ENCODE assay signal across 18 mouse cellular contexts in genomic region chr11:20158879-20159278, GRCm38 (mm10). TPM values are rescaled to one million over a fixed set of nuclear protein-coding genes. Genes with fewer than 3 reads are reported as not detected.
DNase-seq lines count a peak whose midpoint lies in the region; ATAC-seq lines count a peak whose summit lies in the region.
"Had no signal": no experiment of that assay in that cellular context is flagged by ENCODE, and none has a peak within 500 bp of the region (broad histone marks: within the 10 kb centered on the region; RNA-seq: fewer than 3 reads in every experiment).

No protein-coding gene starts in this region.

- no peaks in the 10 kb centered on the region for H3K36me3 ChIP-seq in heart, embryonic 10.5 days
- no peaks in the 10 kb centered on the region for H3K36me3 ChIP-seq in hindbrain, embryonic 10.5 days
- H3K36me3 ChIP-seq: embryonic facial prominence, embryonic 13.5 days; forebrain, embryonic 12.5 days; G1E; heart, embryonic 15.5 days had no signal

- no peaks in the 10 kb centered on the region for H3K9me3 ChIP-seq in heart, embryonic 10.5 days
- no peaks in the 10 kb centered on the region for H3K9me3 ChIP-seq in hindbrain, embryonic 10.5 days
- H3K9me3 ChIP-seq: embryonic facial prominence, embryonic 13.5 days; forebrain, embryonic 12.5 days; G1E; heart, embryonic 15.5 days had no signal

- no peaks in the 10 kb centered on the region for H3K4me1 ChIP-seq in heart, embryonic 10.5 days
- H3K4me1 ChIP-seq in hindbrain, embryonic 10.5 days (replicated peaks): no peaks in the 10 kb centered on the region
- H3K4me1 ChIP-seq: embryonic facial prominence, embryonic 13.5 days; forebrain, embryonic 12.5 days; heart, embryonic 15.5 days had no signal

- peak; percentile 66 for ATAC-seq in common myeloid progenitor, adult 5-6 weeks (replicated peaks; ENCODE audit: low read depth, poor library complexity, severe bottlenecking)
- ATAC-seq in megakaryocyte progenitor cell, adult 5-6 weeks (replicated peaks; ENCODE audit: poor library complexity): peak; percentile 96
- ATAC-seq in activated CD4-positive, CD25-positive, alpha-beta regulatory T cell, adult 4 months: no peak
- ATAC-seq: forebrain, embryonic 16.5 days; intestine, postnatal 0 days had no signal

- intact Hi-C loops in heart, postnatal 14 days (cut with DNase I): no loop called here

- no peaks in the 10 kb centered on the region for H3K27me3 ChIP-seq in heart, embryonic 10.5 days (ENCODE audit: insufficient read depth, poor library complexity, severe bottlenecking)
- no peaks in the 10 kb centered on the region for H3K27me3 ChIP-seq in hindbrain, embryonic 10.5 days (ENCODE audit: insufficient read depth, poor library complexity, severe bottlenecking)
- H3K27me3 ChIP-seq: embryonic facial prominence, embryonic 13.5 days; forebrain, embryonic 12.5 days; heart, embryonic 15.5 days had no signal

- H3K27ac ChIP-seq in heart, embryonic 10.5 days: no peak overlapping the region
- no peak overlapping the region for H3K27ac ChIP-seq in hindbrain, embryonic 10.5 days
- H3K27ac ChIP-seq: embryonic facial prominence, embryonic 13.5 days; forebrain, embryonic 12.5 days; heart, embryonic 15.5 days; hindbrain, embryonic 14.5 days had no signal

- no peak overlapping the region for H3K4me3 ChIP-seq in heart, embryonic 10.5 days
- H3K4me3 ChIP-seq in hindbrain, embryonic 10.5 days: no peak overlapping the region
- H3K4me3 ChIP-seq: embryonic facial prominence, embryonic 13.5 days; forebrain, embryonic 12.5 days; heart, embryonic 15.5 days had no signal

- DNase-seq in heart, postnatal 14 days: peak; percentile 3 to 13
- no peak for DNase-seq in heart, embryonic 10.5 days (ENCODE audit: low spot score)
- no peak for DNase-seq in hindbrain, embryonic 10.5 days (ENCODE audit: low spot score)
- DNase-seq: adrenal gland, postnatal 14 days; cerebellum, adult 2 months; cerebellum, postnatal 14 days; gastrocnemius, postnatal 10 days; kidney, adult 8-10 months had no signal

RNA-seq across cellular contexts. Expression of gene Rab1a, which starts 42.4 kb away (rescaled TPM):
- 100 to 1,000 TPM; 134 to 141 TPM for total RNA-seq in heart, postnatal 14 days (2021)
- polyA plus RNA-seq in heart, embryonic 10.5 days (2016; fragmentation: Nextera tagmentation; extraction: Ambion mirVana): 207 and 233 TPM in 2 replicates
- total RNA-seq in common myeloid progenitor, adult 5-6 weeks (2017): 76.4 and 95.4 TPM in 2 replicates
- 143 and 167 TPM in 2 replicates for total RNA-seq in megakaryocyte progenitor cell, adult 5-6 weeks (2015)
- total RNA-seq in megakaryocyte progenitor cell, adult 5-6 weeks (2017): 86.8 and 87.9 TPM in 2 replicates
- 208 and 216 TPM in 2 replicates for polyA plus RNA-seq in hindbrain, embryonic 10.5 days (2016; fragmentation: Nextera tagmentation; extraction: Ambion mirVana)
- polyA plus RNA-seq in activated CD4-positive, CD25-positive, alpha-beta regulatory T cell, adult 4 months (2017; shearing (Covaris generic)): 100 to 1,000 TPM in 1 of 2 experiments, 10 to 100 TPM in 1; 98.6 to 135 TPM

RNA-seq across cellular contexts. Expression of gene Actr2, which starts 46.2 kb away (rescaled TPM):
- 10 to 100 TPM; 78.3 to 85.4 TPM for total RNA-seq in heart, postnatal 14 days (2021)
- 97.5 and 105 TPM in 2 replicates for polyA plus RNA-seq in heart, embryonic 10.5 days (2016; fragmentation: Nextera tagmentation; extraction: Ambion mirVana)
- 234 and 249 TPM in 2 replicates for total RNA-seq in common myeloid progenitor, adult 5-6 weeks (2017)
- 214 and 237 TPM in 2 replicates for total RNA-seq in megakaryocyte progenitor cell, adult 5-6 weeks (2015)
- 237 and 264 TPM in 2 replicates for total RNA-seq in megakaryocyte progenitor cell, adult 5-6 weeks (2017)
- polyA plus RNA-seq in hindbrain, embryonic 10.5 days (2016; fragmentation: Nextera tagmentation; extraction: Ambion mirVana): 104 and 111 TPM in 2 replicates
- 100 to 1,000 TPM; 465 to 556 TPM for polyA plus RNA-seq in activated CD4-positive, CD25-positive, alpha-beta regulatory T cell, adult 4 months (2017; shearing (Covaris generic))

Comparison
In these comparisons a context has a peak if more than half of its experiments do, and no peak if none do; other contexts are left out.
1. DNase-seq: peak in heart, postnatal 14 days (2 of 2); none in heart, embryonic 10.5 days (single experiment) and hindbrain, embryonic 10.5 days (single experiment).